Mouse (Mus musculus): Measurements from ENCODE around the gene Ogfod1. TPM values are rescaled to one million over a fixed set of nuclear protein-coding genes. Genes with fewer than 3 reads are reported as not detected.

The Ogfod1 gene
- 15.7 and 15.9 TPM in 2 replicates for polyA plus RNA-seq (2012; rRNA removed)

DNA sequence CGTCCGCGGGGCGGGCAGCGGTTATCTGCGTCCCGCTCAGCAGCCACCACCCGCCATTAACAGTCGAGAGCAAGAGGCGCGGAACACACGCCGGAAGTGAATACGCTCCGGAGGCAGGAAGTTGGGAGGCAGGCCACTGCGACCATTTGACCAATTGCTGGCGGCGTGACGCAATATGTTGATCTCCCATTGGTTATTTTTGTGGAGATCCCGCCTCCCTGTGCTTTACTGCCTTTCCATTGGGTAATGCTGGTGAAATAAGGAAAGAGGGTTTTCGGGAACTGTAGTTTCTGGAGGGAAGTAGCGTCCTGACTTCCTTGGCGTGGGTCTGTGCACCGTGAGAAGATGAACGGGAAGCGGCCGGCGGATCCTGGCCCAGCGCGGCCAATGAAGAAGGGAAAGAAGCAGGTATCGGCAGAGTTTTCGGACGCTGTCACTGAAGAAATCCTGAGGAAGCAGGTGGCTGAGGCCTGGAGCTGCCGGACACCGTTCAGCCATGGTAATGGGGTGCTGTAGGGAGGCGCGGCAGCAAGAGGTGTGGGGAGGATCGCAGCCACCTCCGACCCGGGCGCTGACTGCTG is at the start of gene Ogfod1, which contains the start of gene Nudt21:
Ogfod1 (plus strand) TSS at position 255 of the 581 bp plus-strand sequence.
Nudt21 (minus strand) TSS at position 88 of the 581 bp plus-strand sequence.
- peak; percentile 67 for DNase-seq (ENCODE audit: low spot score)

DNA sequence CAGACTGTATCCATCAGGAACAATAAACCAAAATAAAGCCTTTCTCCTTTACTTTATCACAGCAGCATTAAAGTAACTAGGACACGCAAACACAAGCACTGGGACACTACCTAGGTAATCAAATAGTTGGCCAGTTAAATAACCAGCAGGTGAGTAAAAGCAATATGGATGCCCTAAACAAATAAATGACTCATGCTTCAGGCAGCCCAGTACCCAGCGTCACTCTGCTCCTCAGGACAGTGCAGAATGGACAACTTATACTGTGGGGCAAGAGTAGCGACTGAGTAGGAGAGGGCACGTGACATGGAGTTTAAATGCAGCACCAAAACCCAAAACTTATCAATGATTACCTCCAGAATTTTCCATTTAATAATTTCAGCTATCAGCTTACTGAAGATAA is 47.3 kb upstream of the Ogfod1 start:
- DNase-seq (ENCODE audit: low spot score) = no peak

DNA sequence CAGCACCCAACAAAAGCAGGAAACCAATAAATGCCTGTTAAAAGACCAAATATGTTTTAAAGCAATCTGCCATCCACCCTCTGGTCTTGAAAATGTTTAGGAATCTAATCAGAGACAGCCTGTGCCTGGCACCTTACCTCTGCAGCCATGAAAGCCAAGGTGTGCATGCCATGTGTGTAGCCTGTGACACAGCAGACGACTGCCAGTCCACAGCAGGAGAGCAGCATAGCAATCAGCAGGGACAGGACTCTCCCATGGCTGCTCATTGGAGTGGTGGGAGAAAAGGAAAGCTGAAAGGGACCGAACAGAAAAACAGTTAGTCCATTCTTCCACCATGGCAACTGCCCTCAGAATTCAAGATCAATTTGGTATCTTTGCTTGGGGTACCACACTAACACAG is 38.0 kb upstream of the Ogfod1 start:
- DNase-seq (ENCODE audit: low spot score) = no peak

DNA sequence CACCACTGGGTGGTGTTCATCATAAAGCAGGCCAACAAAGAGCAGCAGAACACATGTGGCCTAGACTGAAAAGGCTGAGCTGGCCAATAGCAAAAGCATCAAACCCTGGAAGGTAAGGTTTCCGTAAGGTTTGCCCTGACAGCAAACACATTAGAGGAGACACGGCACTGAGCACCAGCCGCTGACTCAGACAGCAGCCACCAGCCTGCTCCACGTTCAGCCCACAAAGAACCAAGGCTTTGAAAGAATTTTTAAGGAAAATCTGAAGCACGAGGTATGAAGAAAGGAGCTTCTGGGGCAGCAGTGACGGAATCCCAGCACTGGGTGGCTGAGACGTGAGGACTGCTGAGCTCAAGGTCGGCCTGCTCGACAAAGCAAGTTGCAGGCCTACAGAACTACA is 32.9 kb upstream of the Ogfod1 start:
- DNase-seq (ENCODE audit: low spot score) = no peak

DNA sequence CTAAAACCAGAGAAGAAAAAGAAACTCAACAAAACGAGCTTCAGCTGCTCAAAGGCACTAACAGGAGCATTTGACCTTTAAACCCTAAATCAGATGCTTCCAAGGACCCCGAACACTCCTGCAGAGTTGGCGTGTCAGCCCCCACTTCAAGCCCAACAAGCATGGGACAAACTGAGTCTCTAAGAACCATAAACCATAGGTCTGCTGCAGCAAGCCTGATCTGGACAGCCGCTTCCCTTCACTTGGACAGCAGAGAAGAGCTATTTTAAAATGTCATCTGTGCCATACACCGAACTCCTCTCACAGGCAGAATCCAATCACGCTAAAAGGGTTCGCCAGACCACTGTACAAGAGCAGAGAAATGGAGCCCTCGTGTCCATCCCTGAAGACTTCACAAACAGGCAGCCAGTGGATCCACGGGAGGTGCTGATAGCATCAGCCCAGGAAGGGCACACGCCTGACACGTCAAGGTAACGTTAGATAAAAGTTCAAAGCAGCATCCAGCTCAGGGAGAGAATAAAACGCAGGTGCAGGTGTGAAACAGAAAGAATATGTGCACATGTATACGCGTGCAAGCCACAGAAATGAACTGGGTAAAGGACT is 27.7 kb upstream of the Ogfod1 start:
- DNase-seq (ENCODE audit: low spot score) = no peak

DNA sequence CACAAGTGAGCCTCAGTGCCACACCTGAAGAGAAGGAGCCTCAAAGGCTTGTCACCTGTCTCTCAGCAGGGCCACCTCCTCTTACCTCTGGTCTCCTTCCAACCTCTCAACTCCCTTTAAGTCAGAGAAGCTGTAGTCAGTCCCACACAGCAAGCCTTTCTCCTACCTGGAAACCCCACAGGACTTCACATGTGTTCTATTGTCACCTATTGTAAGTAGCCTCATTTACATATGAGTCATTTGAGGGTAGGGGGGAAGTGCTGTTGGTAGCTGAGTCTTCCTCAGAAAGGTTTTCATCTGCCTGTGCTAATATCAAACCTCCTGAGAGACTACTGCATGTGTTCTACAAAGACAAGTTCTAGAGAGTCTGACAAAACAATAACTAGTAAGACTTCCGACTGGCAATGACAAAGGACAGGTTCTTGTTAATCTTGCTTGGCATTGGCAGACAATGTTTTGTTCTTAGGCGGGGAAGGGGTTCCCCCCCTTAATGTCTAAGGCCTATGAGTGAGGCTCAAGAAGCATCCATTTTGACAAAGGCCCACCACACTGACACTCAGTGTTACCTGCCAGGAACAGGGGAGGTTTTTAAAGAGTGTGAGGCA is 26.8 kb upstream of the Ogfod1 start:
- DNase-seq (ENCODE audit: low spot score) = no peak

DNA sequence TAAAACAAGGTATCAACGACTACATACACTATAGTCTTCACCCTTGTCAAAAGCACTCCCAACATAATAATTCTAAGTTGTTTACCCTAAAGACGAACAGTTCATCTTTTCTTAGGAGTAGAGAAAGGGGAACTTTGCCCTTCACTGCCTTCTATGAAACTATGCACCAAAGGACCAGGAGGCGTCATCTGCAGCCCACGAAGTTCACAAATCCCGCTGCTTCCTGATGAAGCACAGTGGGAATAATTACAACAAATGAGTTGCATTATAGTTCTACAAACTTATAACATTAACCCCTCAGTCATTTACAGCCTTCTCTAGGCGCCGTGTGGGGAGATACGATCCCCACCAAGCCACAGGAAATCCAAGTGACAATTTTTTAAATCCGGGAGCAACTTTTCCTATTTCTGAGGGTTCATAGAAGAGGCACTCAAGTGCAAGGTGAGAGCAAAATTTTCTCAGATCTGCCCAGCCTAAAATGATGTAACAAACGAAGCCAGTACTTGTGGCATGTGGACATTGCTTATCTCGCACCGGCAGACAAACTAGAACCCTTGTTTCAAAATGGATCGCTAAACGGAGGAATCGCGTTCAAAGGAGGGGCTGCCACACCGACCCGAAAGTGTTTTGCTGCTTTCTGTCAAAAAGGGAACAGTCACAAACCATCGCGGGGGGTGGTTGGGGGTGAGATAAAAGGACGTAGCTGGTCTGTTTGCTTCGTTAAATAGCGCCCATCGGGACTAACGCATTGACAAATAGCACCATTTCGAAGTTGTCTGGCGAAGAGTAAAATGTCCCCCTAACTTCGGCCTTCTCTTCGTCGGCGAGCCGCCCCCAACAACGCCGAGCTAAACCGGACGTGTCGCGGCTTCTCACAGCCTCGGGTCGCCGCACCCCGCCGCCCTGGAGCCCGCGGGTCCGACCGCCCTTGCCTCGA is 25.7 kb upstream of the Ogfod1 start:
- no peak for DNase-seq (ENCODE audit: low spot score)

DNA sequence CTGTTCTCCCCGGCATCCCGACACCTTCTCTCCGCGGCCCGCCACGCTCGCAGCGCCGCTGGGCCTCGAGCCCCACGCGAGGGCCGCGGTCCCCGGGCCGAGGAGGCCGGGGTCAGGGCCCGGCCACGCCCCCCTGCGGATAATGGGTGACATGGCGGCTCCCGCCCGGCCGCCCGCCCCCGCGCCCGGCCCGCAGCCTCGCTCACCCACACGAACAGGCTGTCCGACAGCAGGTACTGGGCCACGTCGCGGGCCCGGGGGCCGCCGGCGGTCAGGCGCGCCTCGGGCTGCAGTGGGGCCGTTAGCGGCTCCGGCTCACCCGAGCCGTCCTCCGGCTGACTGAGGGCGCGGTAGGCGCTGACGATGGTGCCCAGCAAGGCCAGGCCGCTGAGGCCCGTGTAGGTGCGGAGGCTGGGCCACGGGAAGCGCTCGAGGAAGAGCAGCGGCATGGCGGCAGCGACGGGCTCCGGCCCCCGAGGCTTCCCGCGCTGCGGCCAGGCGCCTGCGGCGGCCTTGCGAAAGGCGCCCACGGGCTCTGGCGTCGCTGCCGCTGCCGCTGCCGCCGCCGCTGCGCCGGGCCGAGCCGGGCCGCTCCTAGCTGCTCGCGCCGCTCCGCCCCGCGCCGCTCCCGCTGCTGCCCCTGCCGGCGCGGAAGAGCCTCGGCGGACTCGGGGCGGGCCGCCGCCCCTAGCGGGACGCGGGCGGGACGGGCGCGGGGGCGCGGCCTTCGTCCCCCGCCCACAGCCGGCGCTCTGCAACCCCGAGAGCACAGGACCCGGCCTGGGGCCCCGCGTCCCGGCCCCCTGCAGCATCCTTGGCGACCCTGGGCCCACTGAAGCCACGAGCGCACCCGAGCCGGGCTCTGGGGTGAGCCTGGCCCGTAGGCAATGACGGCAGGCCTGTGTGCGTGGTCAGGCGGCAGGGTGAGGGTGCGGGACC is 24.7 kb upstream of the Ogfod1 start, which contains the start of gene Amfr:
Amfr (minus strand) TSS at position 830 of the 939 bp plus-strand sequence.
- peak; percentile 72 for DNase-seq (ENCODE audit: low spot score)

DNA sequence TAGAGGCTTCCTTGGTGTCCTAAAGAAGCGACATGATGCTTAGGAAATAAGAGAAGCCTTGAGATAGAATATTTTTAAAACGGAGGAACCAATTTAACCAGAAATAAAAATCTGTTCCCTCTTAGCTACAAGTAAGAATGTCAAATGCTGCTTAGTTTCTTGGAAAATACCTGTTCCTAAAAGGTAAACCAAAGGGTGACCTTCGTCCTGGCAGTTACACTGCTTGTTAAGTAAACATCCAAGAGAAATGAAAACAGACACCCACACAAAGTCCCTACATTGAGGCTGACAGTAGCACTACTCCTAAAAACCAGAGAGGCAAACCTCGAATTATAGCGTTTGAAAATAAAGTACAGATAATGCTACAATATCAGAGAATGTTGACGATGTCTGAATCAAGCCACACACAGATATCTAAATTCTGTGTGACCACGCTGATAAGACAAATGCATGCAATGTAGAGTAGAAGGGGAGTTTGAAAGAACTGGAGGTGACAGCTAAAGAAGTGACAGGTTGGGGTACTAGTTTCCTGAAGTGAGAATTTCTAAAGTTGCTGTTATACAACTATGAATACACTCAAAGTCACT is 23.9 kb upstream of the Ogfod1 start:
- DNase-seq (ENCODE audit: low spot score) = no peak

DNA sequence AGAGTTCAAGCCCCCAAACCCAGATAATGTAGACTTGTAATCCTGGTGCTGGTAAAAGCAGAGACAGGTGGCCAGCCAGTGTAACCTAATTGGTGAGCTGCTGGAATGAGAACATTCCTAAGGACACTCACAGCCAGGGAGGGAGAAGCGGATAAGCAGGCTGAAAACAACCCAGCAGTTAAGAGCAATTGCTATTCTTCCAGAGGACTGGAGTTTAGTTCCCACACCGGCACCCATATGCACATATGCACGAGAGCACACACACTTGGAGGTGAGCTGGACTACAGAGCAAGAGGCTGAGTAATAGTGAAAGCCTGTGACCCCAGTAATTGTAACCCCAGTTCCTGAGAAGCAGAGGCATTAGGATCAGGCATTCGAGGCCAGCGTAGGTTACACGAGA is 13.1 kb upstream of the Ogfod1 start:
- no peak for DNase-seq (ENCODE audit: low spot score)

DNA sequence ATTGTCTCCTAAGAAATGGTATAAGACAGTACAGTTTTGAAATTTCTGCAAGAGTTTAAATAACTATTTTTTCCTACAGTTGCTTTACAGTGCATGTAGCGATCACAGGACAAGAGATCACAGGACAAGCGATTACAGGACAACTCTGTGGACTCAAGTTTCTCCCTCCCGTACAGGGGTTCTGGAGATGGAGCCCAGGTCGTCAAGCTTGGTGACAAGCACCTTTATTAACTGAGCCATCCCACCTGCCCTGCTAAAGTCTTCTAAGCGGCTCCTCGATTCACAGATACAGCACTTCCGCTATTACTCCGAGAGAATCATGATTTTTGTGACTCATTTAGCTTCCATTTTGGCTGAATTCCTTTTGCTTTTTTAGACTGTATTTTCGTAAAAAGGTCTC is 7.3 kb upstream of the Ogfod1 start:
- DNase-seq (ENCODE audit: low spot score) = no peak

DNA sequence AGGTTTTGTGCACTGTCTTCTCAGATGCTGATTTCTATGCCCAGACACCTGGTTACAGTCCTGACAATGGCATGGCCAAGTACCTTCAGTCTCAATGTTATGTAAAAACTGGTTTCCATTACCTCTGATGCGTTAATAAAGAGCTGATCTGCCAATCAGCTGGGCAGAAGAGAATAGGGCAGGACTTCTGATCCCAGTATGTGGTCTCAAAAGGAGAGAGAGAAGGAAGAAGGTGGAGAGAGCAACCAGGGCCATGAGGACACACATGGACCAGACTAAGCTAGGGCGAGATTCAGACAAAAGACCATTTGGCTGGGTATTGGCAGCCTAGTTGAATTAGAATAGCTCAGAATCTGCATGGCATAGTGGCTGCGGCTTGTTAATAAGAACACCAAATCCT is 3.4 kb upstream of the Ogfod1 start:
- DNase-seq (ENCODE audit: low spot score) = no peak

DNA sequence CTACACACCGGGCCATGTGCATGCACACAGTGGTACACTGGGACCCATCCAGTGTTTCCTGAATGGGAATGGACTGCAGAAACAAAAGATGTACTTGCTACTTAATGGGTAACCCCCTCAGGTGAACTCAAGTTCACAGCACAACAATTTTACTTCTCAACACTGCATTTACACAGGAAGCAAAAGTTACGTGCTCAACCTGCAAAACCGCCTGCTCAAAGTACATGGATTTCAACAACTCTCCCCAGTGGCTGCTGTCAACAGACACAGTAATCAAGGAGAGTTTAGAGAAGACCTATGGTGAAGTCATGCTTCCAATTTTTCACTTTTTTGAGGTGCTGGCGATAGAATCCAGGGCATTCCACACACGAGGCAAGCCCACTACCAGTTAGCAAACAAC is 1.8 kb upstream of the Ogfod1 start:
- DNase-seq (ENCODE audit: low spot score) = no peak

DNA sequence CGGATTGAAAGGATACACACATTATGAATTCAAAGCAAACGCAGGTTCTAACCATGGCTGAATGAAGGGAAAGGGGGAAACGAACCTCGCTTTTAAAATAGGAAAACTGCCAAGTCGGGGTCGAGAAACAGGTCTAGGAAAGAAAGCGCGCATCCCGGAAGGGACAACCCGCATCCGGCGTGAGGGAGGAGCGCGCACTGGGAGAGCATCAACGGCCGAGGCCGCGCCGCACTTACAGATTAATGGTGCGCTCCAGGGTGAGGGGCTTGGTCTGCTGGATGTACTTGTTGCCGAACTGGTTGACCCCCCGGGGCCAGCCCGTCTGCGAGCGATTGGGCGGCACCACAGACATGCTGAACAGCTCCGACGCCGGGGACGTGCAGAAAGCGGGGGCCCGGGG is 457 bp upstream of the Ogfod1 start:
- DNase-seq (ENCODE audit: low spot score) = peak; percentile 49

DNA sequence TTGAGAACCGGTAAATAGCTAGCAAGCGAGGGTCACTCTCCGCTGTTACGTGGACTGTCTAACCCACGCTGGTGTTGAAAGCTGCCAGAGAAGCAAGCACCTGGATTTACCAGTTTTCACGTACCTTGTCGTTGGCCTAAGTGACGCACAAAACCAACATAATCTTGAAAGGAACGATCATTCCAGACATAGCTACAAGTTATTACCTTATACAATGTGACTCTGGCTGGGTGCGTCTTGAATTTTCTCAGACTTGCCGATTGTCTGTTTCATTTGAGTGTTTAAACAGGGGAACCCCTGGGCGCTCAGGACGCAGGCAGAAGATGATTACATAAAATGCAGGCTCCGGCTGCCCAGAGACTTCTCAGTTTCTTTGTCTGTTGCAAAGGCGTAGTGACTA is 808 bp downstream of the Ogfod1 start:
- no peak for DNase-seq (ENCODE audit: low spot score)

DNA sequence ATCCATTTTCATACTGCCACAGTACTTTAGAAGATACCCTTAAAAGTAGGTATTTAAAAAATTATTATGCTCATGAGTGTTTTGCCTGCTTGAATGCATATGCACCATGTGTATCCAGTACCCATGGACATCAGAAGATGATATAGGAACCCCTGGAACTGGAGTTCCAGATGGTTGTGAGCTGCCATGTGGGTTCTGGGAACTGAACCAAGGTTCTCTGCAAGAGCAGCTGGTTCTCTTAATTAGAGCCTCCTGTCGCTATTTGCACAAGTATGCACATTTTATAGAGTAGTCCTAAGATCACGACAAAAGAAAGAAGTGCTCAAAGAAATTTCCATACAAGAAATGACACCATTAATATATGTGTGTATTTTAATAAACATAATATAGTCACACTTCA is 10.8 kb downstream of the Ogfod1 start:
- DNase-seq (ENCODE audit: low spot score) = no peak

DNA sequence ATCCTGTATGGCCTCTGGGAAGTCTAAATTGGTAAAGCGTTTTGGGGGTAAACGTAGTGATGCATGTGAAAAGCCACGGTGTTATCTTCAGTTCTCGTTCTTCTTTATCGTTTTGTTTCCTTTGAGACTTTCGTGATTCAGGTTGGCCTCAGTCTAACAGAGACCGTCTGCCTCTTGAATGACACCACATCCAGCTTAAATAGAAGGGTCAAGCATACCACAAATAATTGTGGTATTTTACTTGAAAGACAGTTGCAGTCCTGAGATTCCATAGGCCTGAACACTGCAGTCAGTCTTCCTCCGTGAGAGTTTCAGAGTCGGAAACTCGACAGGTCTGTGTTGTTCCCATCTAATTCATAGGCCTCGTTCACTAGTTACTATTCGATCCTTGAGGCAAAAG is 15.7 kb downstream of the Ogfod1 start:
- no peak for DNase-seq (ENCODE audit: low spot score)

DNA sequence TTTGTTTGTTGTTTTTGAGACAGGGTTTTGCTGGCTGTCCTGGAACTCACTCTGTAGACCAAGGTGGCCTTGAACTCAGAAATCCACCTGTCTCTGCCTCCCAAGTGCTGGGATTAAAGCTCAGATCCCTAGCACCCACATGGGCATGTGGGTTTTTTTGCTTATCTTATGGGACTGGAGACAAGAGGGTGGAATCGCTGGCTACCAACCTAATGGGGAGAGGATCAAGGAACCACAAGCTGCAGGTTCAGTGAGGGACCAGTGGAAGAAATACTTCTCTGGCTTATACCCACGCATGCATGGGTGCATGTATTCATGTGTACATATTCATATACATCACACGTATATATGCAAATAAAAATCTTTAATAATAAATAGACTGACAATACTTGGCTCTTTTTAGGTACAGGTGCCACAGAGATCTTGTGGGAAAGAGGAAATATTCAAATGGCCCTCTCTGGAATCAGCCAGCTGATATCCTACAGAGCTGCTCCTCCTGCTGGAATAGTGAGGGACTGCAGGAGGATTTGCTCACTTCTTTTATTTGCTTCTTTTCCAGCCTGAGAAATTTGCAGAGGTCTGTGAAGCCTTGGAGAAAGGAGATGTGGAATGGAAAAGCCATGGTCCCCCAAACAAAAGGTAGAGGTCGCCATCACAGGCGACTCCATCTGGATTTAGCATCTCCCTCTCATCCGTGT is 20.3 kb downstream of the Ogfod1 start:
- DNase-seq (ENCODE audit: low spot score) = no peak

DNA sequence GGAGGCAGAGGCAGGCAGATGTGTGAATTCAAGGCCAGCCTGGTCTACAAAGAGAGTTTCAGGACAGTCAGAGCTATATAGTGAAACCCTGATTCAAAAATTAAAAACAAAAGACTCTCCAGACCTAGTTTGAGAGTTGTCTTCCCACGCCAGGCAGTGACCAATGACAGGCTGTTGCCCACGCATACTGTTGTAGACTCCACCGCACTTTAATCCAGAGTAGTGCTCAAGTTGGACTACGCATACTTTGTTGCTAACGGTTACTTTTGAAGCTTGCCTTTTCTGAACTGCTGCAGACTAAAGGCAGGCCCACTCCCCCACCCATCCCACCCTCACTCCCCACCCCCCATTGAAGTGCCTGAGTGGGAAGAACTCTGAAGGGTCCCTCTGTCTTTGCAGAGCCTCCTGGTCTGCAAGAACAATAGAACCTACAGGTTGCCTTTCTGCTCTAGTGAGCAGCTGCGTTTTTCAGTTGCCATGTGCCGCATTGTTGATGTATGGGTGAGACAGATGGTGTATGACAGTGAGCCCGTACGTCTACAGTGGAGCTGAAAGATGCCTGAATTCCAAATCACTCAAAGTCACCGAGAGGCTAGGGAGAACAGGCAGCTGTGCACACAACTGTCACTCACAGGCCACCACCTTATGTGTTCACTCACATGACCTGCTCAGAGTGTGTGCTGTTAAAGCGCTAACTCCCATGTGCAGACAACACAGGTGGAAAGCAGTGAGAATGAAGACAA is 29.3 kb downstream of the Ogfod1 start:
- DNase-seq (ENCODE audit: low spot score) = no peak

Data from urinary bladder, adult 2 months (tissue).